Mouse (Mus musculus) midbrain, embryonic 12.5 days (tissue): Measurements from ENCODE around the gene Ezr. TPM values are rescaled to one million over a fixed set of nuclear protein-coding genes. Genes with fewer than 3 reads are reported as not detected.

Experiments used
- ATAC-seq: fragments of 200-750 bp; cut with Nextera tagmentation; 2 replicates; pipeline ENCODE4 v1.8.0; 2017; ENCODE audit warnings: low read depth, moderate TSS enrichment, moderate library complexity; ENCODE audit not compliant: low FRiP score
- H3K27ac ChIP-seq: fragments of 300-500 bp; sonication (generic); replicated peaks from 2 replicates; pipeline ENCODE4 v1.5.1; 2016; ENCODE audit warnings: mild to moderate bottlenecking
- H3K27me3 ChIP-seq: fragments of 300-500 bp; sonication (generic); 2 replicates; pipeline ENCODE4 v1.6.1; 2016; ENCODE audit warnings: mild to moderate bottlenecking
- H3K36me3 ChIP-seq: fragments of 300-500 bp; sonication (generic); 2 replicates; pipeline ENCODE4 v1.6.1; 2016
- H3K4me1 ChIP-seq: fragments of 300-500 bp; sonication (generic); 2 replicates; pipeline ENCODE4 v1.6.1; 2016
- H3K4me2 ChIP-seq: fragments of 300-500 bp; sonication (generic); replicated peaks from 2 replicates; pipeline ENCODE4 v1.6.1; 2016; ENCODE audit warnings: mild to moderate bottlenecking, moderate library complexity
- H3K4me3 ChIP-seq: fragments of 300-500 bp; sonication (generic); 2 replicates; pipeline ENCODE4 v1.5.1; 2016; ENCODE audit warnings: mild to moderate bottlenecking
- H3K9ac ChIP-seq: fragments of 300-500 bp; sonication (generic); replicated peaks from 2 replicates; pipeline ENCODE4 v1.6.1; 2016; ENCODE audit warnings: mild to moderate bottlenecking, moderate library complexity
- H3K9me3 ChIP-seq: fragments of 300-500 bp; sonication (generic); 2 replicates; pipeline ENCODE4 v1.6.1; 2016; ENCODE audit warnings: mild to moderate bottlenecking
- WGBS: fragments of 180-500 bp; shearing (Covaris S2); methylation state at CpG from one replicate; pipeline ENCODE4 v1.1.7; 2016; 5-methylcytosine and 5-hydroxymethylcytosine counted together
- polyA plus RNA-seq: library from polyadenylated mRNA; unstranded; fragments of >200 nt; fragmentation: Nextera tagmentation; extraction: Ambion mirVana; gene quantifications from 2 replicates; pipeline ENCODE4 v1.2.1, GENCODE M21; 2016

The Ezr gene
- 53.2 and 60.8 TPM in 2 replicates for polyA plus RNA-seq

- peak within 1 kb of the TSS; percentile 67 for H3K4me3 ChIP-seq
- no peaks in the 10 kb centered on the region for H3K36me3 ChIP-seq
- peaks cover 32% of the 10 kb centered on the region for H3K4me1 ChIP-seq
- peak within 1 kb of the TSS; percentile 68 for H3K9ac ChIP-seq
- ATAC-seq: peak; percentile 45
- peak within 1 kb of the TSS; percentile 89 for H3K4me2 ChIP-seq
- peaks cover 72% of the 10 kb centered on the region for H3K27me3 ChIP-seq
- H3K27ac ChIP-seq: 0 out of 2 replicates have a peak within 1 kb of the TSS, but pooled peaks have one; percentile 30
- WGBS: 1% methylated on average over 52 of the region's 52 CpGs
- no peaks in the 10 kb centered on the region for H3K9me3 ChIP-seq
These were observed at the start of gene Ezr for GRCm38 (mm10) chr17:6782611-6783005. Gene Ezr, minus strand, starts transcription at chr17:6782784.

- Histone ChIP-seq H3K9ac (no peak overlapping the region), H3K4me3 (no peak overlapping the region), H3K36me3 (no peaks in the 10 kb centered on the region), H3K27ac (no peak overlapping the region), H3K27me3 (no peaks in the 10 kb centered on the region), H3K4me2 (no peak overlapping the region), H3K9me3 (no peaks in the 10 kb centered on the region), H3K4me1 (peaks cover 12% of the 10 kb centered on the region)
- no peak for ATAC-seq
- WGBS: 58% methylated on average over 1 of the region's 1 CpGs
These were observed 47.5 kb upstream of the Ezr start for GRCm38 (mm10) chr17:6830004-6830592.

- Histone ChIP-seq H3K9ac (peak overlapping the region; percentile 63), H3K27me3 (no peaks in the 10 kb centered on the region), H3K4me3 (peak overlapping the region; percentile 64), H3K4me2 (peak overlapping the region; percentile 75), H3K9me3 (no peaks in the 10 kb centered on the region), H3K36me3 (no peaks in the 10 kb centered on the region), H3K4me1 (peaks cover 12% of the 10 kb centered on the region), H3K27ac (peak overlapping the region; percentile 94)
- 82% methylated on average over 7 of the region's 7 CpGs for WGBS
- no peak for ATAC-seq
These were observed 46.1 kb upstream of the Ezr start for GRCm38 (mm10) chr17:6828531-6829150.

GRCm38 (mm10) chr17:6827740-6828461 is 45.3 kb upstream of the Ezr start:
- no peaks in the 10 kb centered on the region for H3K27me3 ChIP-seq
- H3K36me3 ChIP-seq: no peaks in the 10 kb centered on the region
- H3K9me3 ChIP-seq: no peaks in the 10 kb centered on the region
- H3K4me1 ChIP-seq: peaks cover 12% of the 10 kb centered on the region
- H3K4me2 ChIP-seq: peak overlapping the region; percentile 75
- peak overlapping the region; percentile 63 for H3K9ac ChIP-seq
- H3K4me3 ChIP-seq: peak overlapping the region; percentile 64
- H3K27ac ChIP-seq: peak overlapping the region; percentile 94
- peak; percentile 98 for ATAC-seq
- WGBS: 2% methylated on average over 64 of the region's 64 CpGs

- Histone ChIP-seq H3K4me1 (peaks cover 12% of the 10 kb centered on the region), H3K9ac (peak overlapping the region; percentile 63), H3K27me3 (no peaks in the 10 kb centered on the region), H3K27ac (peak overlapping the region; percentile 94), H3K4me2 (peak overlapping the region; percentile 75), H3K4me3 (peak overlapping the region; percentile 64), H3K9me3 (no peaks in the 10 kb centered on the region), H3K36me3 (no peaks in the 10 kb centered on the region)
- WGBS: 40% methylated on average over 10 of the region's 10 CpGs
- ATAC-seq: peak; percentile 20; the same call in 1 of the 2 replicates
These were observed 44.7 kb upstream of the Ezr start for GRCm38 (mm10) chr17:6827159-6827733.

DNA sequence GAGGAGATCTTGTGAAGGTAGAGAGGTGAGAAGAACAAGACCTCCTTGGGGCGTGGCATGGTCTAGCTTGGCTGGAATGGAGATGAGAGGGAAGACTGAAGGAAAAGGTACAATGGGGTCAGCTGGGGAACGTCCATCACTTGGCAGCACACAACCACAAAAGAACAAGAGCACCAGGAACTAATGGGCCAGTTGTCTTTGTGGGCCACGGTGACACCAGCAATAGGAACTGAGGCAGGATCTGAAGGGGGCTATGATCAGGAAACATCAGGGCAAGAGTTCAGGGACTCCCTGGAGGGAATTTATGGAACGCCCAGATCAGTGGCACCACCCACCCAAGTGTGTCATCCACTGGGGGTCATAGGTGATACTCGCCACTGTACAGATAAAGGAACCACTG is 34.2 kb upstream of the Ezr start:
- H3K4me1 ChIP-seq: peaks cover 9% of the 10 kb centered on the region
- no peak overlapping the region for H3K4me3 ChIP-seq
- WGBS: 86% methylated on average over 5 of the region's 5 CpGs
- no peak overlapping the region for H3K27ac ChIP-seq
- H3K27me3 ChIP-seq: no peaks in the 10 kb centered on the region
- no peaks in the 10 kb centered on the region for H3K9me3 ChIP-seq
- H3K4me2 ChIP-seq: no peak overlapping the region
- ATAC-seq: no peak
- H3K9ac ChIP-seq: no peak overlapping the region
- H3K36me3 ChIP-seq: no peaks in the 10 kb centered on the region

- H3K9me3 ChIP-seq: no peaks in the 10 kb centered on the region
- no peaks in the 10 kb centered on the region for H3K36me3 ChIP-seq
- H3K27ac ChIP-seq: no peak overlapping the region
- no peak overlapping the region for H3K9ac ChIP-seq
- ATAC-seq: no peak
- H3K4me2 ChIP-seq: no peak overlapping the region
- H3K4me3 ChIP-seq: no peak overlapping the region
- H3K4me1 ChIP-seq: peaks cover 9% of the 10 kb centered on the region
- WGBS: 88% methylated on average over 1 of the region's 1 CpGs
- H3K27me3 ChIP-seq: no peaks in the 10 kb centered on the region
These were observed 33.6 kb upstream of the Ezr start for GRCm38 (mm10) chr17:6816151-6816550.

GRCm38 (mm10) chr17:6814656-6815055 is 32.1 kb upstream of the Ezr start:
- 62% methylated on average over 4 of the region's 4 CpGs for WGBS
- H3K9me3 ChIP-seq: no peaks in the 10 kb centered on the region
- ATAC-seq: no peak
- no peaks in the 10 kb centered on the region for H3K27me3 ChIP-seq
- H3K4me3 ChIP-seq: no peak overlapping the region
- H3K4me1 ChIP-seq: peaks cover 9% of the 10 kb centered on the region
- H3K9ac ChIP-seq: no peak overlapping the region
- H3K4me2 ChIP-seq: no peak overlapping the region
- no peak overlapping the region for H3K27ac ChIP-seq
- H3K36me3 ChIP-seq: no peaks in the 10 kb centered on the region

DNA sequence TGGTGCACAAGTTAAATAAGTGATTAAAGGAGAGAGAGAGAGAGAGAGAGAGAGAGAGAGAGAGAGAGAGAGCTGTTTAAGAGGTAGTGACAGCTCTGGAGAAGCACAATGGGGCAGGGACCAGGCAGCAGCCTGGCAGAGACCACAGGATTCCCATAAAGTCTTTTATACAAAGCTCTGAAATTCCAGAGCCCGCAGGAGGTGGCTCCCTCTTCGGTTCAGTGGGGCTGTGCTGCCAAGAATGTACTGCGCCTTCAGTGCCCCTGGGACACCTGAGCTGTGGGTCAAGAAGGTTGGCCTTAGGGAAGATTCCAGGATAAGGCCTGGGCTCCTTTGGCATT is 30.2 kb upstream of the Ezr start:
- no peak for ATAC-seq
- no peaks in the 10 kb centered on the region for H3K9me3 ChIP-seq
- H3K27me3 ChIP-seq: 0 out of 2 replicates have a peak, but pooled peaks cover 3% of the 10 kb centered on the region
- no peaks in the 10 kb centered on the region for H3K36me3 ChIP-seq
- peaks cover 20% of the 10 kb centered on the region for H3K4me1 ChIP-seq
- H3K4me2 ChIP-seq: no peak overlapping the region
- 7% methylated on average over 3 of the region's 3 CpGs for WGBS
- no peak overlapping the region for H3K27ac ChIP-seq
- H3K4me3 ChIP-seq: no peak overlapping the region
- no peak overlapping the region for H3K9ac ChIP-seq

GRCm38 (mm10) chr17:6811931-6812850 is 29.6 kb upstream of the Ezr start:
- H3K4me1 ChIP-seq: peaks cover 20% of the 10 kb centered on the region
- H3K9ac ChIP-seq: no peak overlapping the region
- H3K4me2 ChIP-seq: no peak overlapping the region
- no peak overlapping the region for H3K27ac ChIP-seq
- H3K27me3 ChIP-seq: 0 out of 2 replicates have a peak, but pooled peaks cover 3% of the 10 kb centered on the region
- no peaks in the 10 kb centered on the region for H3K9me3 ChIP-seq
- H3K36me3 ChIP-seq: no peaks in the 10 kb centered on the region
- no peak for ATAC-seq
- H3K4me3 ChIP-seq: no peak overlapping the region
- 50% methylated on average over 7 of the region's 7 CpGs for WGBS

DNA sequence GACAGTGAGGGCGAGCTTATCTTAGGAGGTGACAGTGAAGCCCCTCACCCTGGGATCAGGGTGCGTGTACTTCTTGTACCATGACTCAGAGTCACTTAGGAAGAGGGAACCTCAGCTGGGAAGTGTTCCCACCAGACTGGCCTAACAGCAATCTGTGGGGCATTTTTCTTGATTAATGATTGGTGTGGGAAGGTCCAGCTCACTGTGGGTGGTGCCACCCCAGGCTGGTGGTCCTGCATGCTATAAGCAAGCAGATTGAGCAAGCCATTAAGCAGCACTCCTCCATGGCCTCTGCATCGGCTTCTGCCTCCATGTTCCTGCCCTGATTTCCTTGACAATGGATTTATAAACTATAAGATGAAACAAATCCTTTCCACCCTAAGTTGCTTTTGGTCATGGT is 26.7 kb upstream of the Ezr start:
- H3K4me3 ChIP-seq: no peak overlapping the region
- WGBS: 52% methylated on average over 3 of the region's 3 CpGs
- no peak overlapping the region for H3K27ac ChIP-seq
- H3K4me2 ChIP-seq: no peak overlapping the region
- no peak overlapping the region for H3K9ac ChIP-seq
- no peaks in the 10 kb centered on the region for H3K36me3 ChIP-seq
- H3K4me1 ChIP-seq: peaks cover 20% of the 10 kb centered on the region
- 0 out of 2 replicates have a peak, but pooled peaks cover 10% of the 10 kb centered on the region for H3K27me3 ChIP-seq
- no peak for ATAC-seq
- H3K9me3 ChIP-seq: no peaks in the 10 kb centered on the region
